Mouse (Mus musculus) brain, embryonic 14.5 days (tissue): ENCODE data around the gene Glud1.

ENCODE experiments used
- CTCF ChIP-seq: fragments of 200-500 bp; IDR thresholded peaks from 2 replicates; pipeline ENCODE4 v1.5.1; 2012; ENCODE audit warnings: inconsistent platforms, mild to moderate bottlenecking, moderate library complexity, borderline replicate concordance; ENCODE audit not compliant: insufficient read depth, insufficient read length; ENCODE audit errors: extremely low read depth
- POLR2A ChIP-seq: fragments of 200-500 bp; IDR thresholded peaks from 2 replicates; pipeline ENCODE4 v1.6.1; 2012; ENCODE audit warnings: mild to moderate bottlenecking, inconsistent platforms, borderline replicate concordance; ENCODE audit not compliant: poor library complexity, insufficient read depth, insufficient read length, severe bottlenecking; ENCODE audit errors: extremely low read depth

GRCm38 (mm10) chr14:34360251-34360650 lies 49.7 kb downstream of the Glud1 start:
- TF ChIP-seq CTCF (no peak), POLR2A (no peak)
